Comparison of ENCODE assay signal across 13 mouse cellular contexts in genomic region chr8:113762101-113762500, GRCm38 (mm10).
"Had no signal": no experiment of that assay in that cellular context is flagged by ENCODE, and none has a peak within 500 bp of the region (broad histone marks: within the 10 kb centered on the region; RNA-seq: fewer than 3 reads in every experiment).

No protein-coding gene starts in this region.

- H3K4me2 ChIP-seq: liver, embryonic 13.5 days; midbrain, embryonic 11.5 days had no signal

- H3K27ac ChIP-seq: liver, embryonic 13.5 days had no signal

- DNase-seq: kidney, adult 8-10 months; kidney, postnatal 14 days; kidney, postnatal 4 days; left cerebral cortex, postnatal 4 days; liver, embryonic 13.5 days; lung, adult 2 months; lung, postnatal 14 days; lung, postnatal 4 days; midbrain, embryonic 14.5 days; thymus, postnatal 14 days; thymus, postnatal 4 days had no signal

- H3K9me3 ChIP-seq: liver, embryonic 13.5 days had no signal

- ATAC-seq: intestine, postnatal 0 days had no signal

- H3K4me3 ChIP-seq: liver, embryonic 13.5 days had no signal

- H3K27me3 ChIP-seq: liver, embryonic 13.5 days had no signal

- H3K4me1 ChIP-seq: liver, embryonic 13.5 days had no signal

- H3K36me3 ChIP-seq: liver, embryonic 13.5 days had no signal

- H3K9ac ChIP-seq: liver, embryonic 13.5 days had no signal
